Mouse (Mus musculus): ENCODE results near the gene Aatk.

GRCm38 (mm10) chr11:120042141-120042838, 4.7 kb downstream of the Aatk start:
- TF ChIP-seq CTCF (IDR thresholded peaks at IDR 0.05; ENCODE audit: borderline replicate concordance, control insufficient read depth, extremely low read depth, insufficient read depth, low read length, poor library complexity) (no peak), POLR2A (IDR thresholded peaks at IDR 0.05; ENCODE audit: control insufficient read depth, extremely low read depth, insufficient read depth, low read length, poor library complexity) (no peak)

All from thymus, adult 2 months (tissue).